Mouse (Mus musculus) testis, postnatal 10 days (tissue): ENCODE measurements around the gene Mrpl48.
A peak's percentile ranks its signal among the peaks of the same experiment; 100 is the strongest.

Experiments
- DNase-seq: peaks from one replicate; pipeline ENCODE4 v3.0.0; 2021; ENCODE audit warnings: low spot score

Gene Mrpl48

DNA sequence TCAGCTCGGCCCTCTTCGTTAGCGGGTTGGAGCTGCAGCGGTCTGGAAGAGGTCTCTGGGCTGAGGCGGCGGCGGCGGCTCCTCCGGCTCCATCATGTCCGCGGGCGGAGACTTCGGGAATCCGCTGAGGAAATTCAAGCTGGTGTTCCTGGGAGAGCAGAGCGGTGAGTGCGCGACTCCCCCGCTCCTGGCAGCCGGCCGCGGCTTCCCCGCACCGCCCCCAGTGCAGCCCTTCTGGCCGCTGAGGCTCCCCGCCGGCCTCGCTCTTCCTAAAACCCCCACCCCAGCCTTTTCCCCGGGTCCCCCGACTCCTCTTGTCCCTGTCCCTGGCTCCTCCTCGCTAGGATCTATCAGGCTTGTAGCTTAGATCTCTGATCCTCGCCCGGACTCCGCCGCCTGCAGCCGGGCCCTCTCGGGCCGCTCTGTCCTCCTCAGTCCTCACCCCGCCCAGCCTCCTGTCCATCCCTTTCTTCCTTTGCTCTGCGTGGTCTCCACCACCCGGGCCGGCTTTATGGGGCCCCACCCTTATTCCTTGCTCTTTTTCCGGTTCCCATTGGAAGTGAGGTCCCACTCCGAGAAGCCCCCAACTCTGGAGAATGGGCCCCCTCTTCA lies at the start of gene Mrpl48:
TSS of gene Mrpl48 (minus strand) at position 172 of the 612 bp plus-strand sequence.
- DNase-seq = peak; percentile 86

GRCm38 (mm10) chr7:100656739-100657138 lies 48.6 kb upstream of the Mrpl48 start:
- DNase-seq = no peak

DNA sequence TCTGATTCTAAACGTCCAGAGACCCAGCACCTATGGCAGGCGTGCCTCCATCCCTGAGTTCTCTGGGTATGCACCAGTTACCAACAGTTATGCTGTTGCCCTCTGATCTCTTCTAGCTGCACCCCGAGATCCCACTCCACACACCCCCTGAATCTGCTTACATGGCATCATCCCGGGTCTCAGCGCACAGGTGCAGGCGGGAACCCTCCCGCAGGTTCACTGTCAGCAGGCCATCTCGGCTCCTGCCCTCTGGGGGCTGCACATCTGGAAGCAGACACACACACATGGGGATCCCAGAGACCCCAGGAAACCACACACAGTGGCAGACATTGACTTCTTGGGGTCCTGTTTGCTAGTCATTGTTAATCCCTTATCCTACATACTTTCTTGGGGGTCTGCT lies 46.3 kb upstream of the Mrpl48 start:
- DNase-seq = peak; percentile 36

- DNase-seq = peak; percentile 35
These were observed 45.6 kb upstream of the Mrpl48 start for GRCm38 (mm10) chr7:100653480-100654266.

DNA sequence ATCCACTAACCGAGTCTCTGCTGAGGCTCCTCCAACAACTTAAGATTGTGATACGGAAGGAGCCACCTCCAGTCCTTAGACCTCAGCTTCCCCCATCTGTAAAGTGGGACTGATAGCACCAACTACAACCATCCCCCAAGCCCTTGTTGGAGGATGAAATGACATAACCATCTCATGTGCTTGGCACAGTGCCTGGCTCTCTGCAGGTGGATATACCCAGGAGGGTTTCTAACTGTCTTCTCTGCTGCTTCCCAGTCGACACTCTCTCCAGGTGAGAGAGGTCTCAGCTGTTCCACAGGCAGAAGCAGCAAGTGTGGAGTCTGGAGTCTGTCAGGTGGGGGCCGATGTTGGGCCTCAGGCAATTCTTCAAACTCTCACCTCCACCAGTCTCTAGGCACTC lies 42.9 kb upstream of the Mrpl48 start:
- no peak for DNase-seq

- DNase-seq = no peak
These were observed 42.3 kb upstream of the Mrpl48 start for GRCm38 (mm10) chr7:100650421-100650820.

DNA sequence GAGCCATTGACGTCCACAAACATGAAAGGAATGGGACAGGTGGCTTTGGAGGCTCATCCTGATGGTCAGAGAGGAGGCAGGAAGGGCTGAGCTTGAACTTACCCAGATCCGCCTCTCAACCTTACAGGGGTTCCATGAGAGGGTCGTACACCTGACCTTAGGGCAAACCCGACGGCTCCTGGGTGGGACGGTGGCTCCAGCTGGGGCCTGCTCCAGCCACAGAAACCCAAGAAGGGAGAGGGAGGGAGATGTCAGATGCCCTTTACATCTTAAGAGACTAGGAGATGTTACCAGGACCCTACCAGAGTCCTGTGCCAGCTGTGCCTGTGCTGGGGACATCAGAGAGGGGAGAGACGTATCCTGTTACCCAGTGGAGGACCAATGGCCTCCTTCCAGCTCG lies 41.7 kb upstream of the Mrpl48 start:
- DNase-seq = no peak

DNA sequence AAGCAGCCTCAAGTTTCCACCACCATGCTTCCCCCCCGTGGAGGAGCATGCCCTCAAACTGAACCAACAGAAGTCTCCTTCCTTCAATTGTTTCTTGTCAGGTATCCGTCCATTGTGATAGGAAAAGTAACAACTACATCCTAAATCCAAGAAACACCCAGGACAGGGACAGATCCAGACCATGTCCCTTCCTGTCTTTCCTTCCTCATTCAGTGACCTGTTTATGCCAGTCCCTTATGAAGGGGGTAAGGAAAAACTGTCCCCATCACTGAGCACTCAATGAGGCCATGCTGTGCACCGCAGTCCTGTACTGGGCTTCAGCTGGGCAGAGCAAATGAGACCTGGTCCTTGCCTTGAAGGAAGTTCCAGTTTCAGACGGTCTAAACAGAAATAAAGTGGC lies 41.0 kb upstream of the Mrpl48 start:
- DNase-seq = no peak

GRCm38 (mm10) chr7:100645147-100645546 lies 37.0 kb upstream of the Mrpl48 start:
- peak; percentile 76 for DNase-seq

- no peak for DNase-seq
These were observed 34.3 kb upstream of the Mrpl48 start for GRCm38 (mm10) chr7:100642413-100642812.

DNA sequence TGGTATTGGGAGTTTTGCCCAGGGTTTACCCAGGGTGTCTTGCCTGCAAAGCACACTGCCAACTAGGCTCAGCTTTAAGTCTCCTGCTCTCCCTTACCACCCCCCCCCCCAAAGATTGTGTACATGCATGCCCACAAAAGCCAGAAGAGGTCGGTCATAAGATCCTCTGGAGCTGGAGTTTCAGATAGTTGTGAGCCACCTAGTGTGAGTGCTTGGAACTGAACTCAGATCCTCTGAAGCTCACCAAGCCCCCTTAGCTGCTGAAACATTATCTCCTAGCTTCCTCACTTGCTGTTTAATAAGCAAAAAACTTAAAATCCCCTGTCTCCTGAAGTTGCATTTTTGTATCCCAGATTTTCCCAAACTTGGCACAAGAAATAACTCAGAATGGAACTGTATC lies 29.6 kb upstream of the Mrpl48 start:
- no peak for DNase-seq

GRCm38 (mm10) chr7:100624538-100624937 lies 16.4 kb upstream of the Mrpl48 start:
- no peak for DNase-seq

DNA sequence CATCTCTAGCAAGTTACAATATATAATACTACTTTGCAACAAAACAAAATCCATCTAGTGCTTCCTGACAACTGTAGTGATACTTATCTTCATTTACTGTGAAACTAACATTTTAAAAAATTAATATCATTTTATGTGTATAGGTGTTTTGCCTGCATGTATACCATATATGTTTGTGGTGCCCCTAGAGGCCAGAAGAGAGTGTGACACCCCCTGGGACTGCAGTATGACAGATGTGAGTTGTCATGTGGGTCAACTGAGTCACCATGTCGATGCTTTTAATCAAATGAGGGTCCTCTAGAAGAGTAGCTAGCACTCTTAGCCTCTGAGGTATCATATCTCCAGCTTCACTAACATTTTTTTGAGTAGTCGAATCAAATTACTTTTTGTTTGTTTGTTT lies 14.2 kb upstream of the Mrpl48 start:
- DNase-seq = no peak

DNA sequence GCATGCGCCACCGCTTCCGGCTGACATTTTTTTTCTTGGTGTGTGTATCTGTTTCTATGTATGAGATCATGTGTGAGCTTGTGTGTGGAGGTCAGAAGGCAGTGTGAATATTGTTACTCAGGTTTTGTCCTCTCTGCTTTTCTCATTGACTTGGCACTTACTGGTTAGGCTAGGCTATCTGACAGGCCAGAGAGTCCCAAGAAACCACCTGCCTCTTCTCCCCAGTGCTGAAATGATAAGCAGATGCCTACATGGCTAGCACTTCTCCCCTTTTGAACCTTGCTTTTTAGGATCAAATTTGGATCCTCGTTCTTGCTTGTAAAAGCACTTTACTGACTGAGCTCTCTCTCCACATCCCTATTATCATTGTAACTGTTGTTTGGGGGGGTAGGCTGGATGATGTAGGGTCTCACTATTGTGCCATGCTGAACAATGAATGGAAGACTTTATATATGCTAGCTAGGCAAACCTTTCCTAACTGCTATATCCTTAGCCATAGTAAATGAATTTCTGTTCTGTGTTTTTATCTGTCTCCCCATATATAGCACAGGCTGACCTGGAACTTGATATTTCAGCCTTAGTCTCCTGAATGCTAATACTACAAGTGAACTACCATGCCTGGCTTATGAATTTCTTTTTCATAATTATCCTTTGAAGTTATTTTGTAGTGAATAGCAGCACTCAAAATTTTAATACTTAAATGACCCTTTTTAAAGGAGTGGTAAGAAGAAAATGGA lies 8.2 kb upstream of the Mrpl48 start:
- DNase-seq = no peak

DNA sequence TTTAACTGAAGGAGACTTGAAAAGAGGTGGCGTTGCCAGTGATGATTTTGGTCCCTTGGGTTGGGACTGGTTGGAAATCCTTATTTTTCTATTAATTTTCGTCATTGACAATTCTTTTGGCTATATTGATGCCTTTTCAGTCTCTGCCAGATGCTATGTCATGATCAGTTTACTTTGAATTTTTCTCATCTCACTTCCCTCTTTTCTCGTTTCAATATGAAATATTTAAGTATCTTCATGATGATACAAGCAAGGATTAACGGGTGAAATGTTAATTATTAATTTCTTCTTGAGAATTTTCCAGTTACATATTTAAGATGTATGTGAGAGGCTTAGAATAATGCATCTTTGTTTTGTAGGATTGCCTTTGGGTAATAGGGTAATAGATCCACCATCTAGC lies 809 bp upstream of the Mrpl48 start:
- no peak for DNase-seq

DNA sequence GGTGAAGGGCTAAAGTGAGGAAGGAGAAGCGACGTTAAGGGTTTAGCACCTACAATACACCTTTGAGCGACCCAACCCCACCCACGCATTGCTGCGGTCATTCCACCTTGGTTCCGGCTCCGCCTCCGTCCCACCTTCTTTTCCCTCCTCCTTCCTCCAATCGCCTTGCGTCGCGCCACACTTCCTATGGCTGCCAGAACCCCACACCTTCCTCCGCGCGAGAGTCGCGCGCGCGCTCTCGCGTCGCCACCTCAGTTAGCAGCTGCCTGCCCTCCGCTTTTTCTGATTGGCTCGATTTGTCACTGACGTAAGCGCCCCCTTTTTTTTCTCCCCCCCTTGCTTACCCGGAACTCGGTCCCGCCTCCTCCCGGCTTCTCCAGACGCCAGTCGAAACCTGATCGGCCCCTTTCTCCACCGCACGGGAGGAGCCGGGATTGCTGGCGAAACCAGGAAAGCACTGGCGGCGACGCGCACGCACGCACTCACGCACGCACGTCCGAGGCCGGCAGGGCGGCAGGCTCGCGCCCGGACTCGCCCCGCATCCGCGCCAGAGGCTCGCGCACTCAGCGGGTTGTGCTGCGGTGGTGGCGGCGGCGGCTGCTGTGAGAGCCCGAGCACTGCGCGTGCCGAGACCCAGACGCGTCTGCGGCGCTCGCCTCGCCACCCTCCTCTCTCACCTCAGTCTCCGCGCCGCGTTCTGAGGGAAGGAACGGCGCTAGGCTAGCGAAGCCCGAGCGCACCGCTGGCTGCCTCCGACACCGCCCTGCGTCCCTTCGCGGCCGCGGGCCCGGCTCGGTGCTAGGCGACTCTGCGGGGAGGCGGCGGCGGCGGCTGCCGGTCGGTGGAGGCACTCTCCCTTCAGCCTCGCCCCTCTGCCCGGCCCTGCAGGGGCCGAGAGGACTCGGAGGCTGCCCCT lies 629 bp downstream of the Mrpl48 start, which contains the start of gene Rab6a:
TSS of gene Rab6a (plus strand) at position 197 of the 916 bp plus-strand sequence.
- peak; percentile 95 for DNase-seq

DNA sequence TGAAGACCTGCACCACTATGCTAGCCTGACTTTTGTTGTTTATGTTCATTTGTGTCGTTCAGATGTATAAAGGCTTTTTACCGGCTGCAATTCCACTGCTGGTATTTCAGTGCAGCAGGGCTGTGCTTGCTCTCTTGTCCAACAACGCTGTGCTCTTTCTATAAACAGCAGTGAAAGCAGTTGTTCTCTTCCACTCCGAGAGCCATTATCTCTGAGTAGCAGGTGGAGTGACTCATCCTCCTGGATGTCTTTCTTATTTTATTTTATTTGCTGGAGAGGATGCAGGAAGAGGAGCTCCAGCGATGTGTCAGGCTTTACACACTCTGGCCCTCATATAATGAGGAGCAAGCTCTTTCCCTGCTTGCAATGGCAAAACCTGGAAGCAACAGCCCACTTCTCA lies 7.9 kb downstream of the Mrpl48 start:
- no peak for DNase-seq

- DNase-seq = no peak
These were observed 14.8 kb downstream of the Mrpl48 start for GRCm38 (mm10) chr7:100593349-100593748.

DNA sequence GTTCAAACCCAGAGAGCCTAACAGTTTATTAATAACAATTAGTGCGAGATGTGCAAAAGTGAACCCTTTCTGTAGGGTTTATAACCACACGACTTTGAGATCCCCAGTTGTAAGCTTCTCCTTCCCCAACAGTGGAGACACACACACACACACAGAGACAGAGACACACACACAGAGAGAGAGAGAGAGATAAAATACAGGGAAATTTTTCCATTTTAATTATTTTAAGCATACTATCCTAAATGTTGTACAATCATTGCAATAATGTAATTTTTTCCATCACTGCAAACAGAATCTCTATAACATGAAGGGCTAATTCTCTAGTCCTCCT lies 16.6 kb downstream of the Mrpl48 start:
- DNase-seq = no peak

DNA sequence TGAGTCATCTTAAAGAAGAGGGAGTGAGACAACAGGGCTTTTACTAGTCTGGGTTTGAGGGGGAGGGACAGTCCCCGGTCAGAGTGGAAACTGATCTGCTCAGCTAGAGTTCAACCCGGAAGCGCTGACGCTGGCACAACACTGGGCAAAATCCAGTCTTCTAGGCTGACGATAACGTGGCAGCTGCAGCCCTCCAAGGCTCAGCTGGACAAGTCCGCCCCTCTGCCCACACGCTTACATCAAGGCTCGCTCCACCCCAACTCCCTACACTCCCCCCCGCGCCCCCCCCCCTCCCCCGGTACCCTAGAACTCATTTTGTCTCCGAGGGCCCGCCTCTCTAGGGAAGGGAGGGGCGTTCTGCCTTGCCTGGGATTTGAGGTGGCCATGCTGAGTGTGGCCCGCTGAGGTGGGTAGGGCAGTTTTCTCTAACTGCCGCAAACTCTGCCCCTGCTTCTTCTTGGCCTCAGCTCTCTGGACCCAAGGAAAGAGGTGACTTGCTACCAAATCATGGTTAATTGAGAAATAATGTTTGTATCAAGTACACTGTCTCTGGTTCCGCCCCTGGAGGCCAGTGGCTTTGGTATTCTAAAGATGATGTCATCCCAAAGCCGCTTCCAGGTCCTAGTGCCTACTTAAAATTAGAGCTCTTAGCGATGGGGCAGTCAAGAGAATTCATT lies 17.1 kb downstream of the Mrpl48 start:
- peak; percentile 83 for DNase-seq

- DNase-seq = no peak
These were observed 17.6 kb downstream of the Mrpl48 start for GRCm38 (mm10) chr7:100590504-100590844.

- DNase-seq = no peak
These were observed 18.3 kb downstream of the Mrpl48 start for GRCm38 (mm10) chr7:100589816-100590215.
